Mouse (Mus musculus) neutrophil, adult 5-6 weeks (primary cell): ENCODE measurements around the gene Kank4. TPM values are rescaled to one million over a fixed set of nuclear protein-coding genes. Genes with fewer than 3 reads are reported as not detected.
"Not testable (repeated sequence)": the region's sequence is repeated elsewhere in the genome, so short reads cannot be mapped to it uniquely, and the experiment has no call there.

Experiments
- ATAC-seq: fragments of 151-379, 151-347 bp; 2 replicates; pipeline ENCODE4 v1.8.0; 2017; ENCODE audit warnings: mild to moderate bottlenecking, moderate TSS enrichment; ENCODE audit not compliant: insufficient number of reproducible peaks, poor library complexity, low FRiP score, severe bottlenecking; ENCODE audit errors: extremely low read depth
- total RNA-seq: library from RNA; stranded (forward); fragments of 200-1000 nt; gene quantifications from 2 replicates; pipeline ENCODE4 v1.2.3, GENCODE M21; 2017

The Kank4 gene
- total RNA-seq, 1 experiment from 2014 or later, result not detected

DNA sequence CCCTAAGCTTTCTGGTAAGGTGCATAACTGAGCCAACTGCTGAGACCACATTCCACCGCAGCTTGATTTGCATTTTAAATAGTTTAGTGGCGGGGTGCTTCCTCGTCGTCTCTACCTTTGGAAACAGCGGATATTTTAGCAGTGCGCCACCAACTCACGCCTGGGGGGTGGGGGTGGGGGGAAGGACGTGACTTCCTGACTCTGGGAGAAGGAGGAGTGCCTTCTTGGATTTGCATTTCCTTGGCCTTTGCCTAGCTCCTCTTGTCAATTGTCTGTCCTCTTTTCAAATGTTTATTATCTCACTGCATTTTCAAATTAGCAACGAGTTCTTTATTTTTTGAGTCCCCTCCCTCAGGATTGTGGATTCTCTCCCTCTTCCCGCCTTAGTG, 89.4 kb downstream of the Kank4 start:
- no peak for ATAC-seq

DNA sequence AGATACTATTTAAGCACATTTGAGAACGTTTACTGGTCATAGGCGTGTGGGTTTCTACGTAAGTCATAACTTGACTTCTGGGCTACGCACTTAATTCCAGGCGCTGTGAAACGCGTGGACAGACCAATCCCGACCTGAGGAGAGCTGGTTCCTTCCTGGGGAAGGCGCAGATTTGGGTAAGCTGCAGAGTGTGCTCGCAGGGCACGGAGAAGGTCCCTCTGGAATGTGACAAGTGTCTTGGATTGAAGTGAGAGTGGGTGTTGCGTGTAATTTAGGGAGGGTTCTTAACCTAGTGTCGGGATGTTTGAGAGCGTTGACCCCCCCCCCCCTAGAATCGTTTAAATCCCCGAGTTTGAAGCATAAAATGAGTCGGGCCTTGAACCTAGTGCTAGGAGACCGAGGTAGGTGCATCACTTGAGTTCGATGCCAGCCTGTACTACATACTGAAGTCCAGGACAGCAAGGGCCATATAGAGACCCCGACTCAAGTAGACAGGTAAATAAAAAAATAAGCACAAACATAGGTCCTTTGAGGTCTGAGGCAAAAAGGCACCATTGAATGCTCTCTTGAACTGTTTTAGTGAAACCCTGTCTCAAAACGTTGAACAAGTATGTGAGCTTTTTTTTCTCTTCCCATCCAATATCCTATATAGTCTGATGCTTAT, 89.9 kb downstream of the Kank4 start:
- no peak for ATAC-seq

DNA sequence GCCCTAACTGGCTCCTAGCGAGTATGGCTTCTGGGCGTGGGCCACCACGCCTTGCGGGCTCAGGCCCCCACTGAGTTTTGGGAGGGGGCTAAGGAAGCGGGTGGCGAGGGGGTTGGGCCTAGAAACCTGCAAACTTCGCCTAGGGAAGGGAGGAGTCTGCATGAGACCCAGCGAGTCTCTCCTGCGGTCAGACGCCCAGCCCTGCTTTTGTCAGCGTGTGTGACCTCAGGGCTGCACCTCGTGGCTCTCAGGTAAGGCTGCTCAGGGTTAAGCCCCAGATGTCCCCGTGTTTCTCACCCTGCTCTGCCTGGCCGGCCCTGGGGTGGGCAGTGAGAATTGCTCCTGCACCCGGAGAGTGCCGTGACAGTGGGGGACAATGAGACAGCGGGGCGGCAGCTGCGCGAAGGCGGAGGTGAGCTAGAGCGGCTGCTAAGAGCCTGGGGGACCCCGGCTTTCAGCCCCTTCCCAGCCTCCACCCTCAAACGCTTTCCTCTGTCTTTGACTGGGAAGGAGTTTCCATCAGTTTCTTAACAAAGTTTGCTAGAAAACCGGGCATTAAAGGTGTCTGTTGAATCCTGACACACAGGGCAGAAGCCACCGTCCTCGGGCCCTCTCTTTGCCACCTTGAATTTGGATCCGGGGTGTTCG, 90.6 kb downstream of the Kank4 start, which contains the start of gene L1td1:
TSS of gene L1td1 (plus strand) at position 145 of the 648 bp plus-strand sequence.
- no peak for ATAC-seq

DNA sequence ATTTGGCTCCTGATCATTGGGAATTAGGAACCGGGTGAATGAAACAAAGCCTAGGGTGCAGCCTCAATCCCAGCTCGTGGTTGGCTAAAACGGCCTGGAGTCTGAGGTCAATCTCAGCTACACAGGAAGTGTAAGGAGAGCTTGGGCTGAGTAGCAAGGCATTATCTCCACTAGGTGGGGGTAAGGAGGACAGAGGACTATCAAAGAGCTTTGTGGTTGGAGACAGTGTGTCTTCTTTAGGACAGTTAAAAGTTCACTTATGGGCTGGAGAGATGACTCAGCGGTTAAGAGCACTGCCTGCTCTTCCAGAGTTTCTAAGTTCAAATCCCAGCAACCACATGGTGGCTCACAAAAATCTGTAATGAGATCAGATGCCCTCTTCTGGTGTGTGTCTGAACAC, 91.9 kb downstream of the Kank4 start:
- no peak for ATAC-seq

DNA sequence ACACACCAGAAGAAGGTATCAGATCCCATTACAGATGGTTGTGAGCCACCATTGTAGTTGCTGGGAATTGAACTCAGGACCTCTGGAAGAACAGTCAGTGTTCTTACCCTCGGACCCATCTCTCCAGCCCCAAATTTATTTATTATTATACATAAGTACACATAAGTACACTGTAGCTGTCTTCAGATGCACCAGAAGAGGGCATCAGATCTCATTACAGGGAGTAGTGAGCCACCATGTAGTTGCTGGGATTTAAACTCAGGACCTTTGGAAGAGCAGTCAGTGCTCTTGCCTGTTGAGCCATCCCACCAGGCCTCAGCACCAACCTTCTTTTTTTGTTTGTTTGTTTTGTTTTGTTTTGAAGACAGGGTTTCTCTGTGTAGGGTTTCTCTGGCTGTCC, 92.7 kb downstream of the Kank4 start:
- not testable (repeated sequence) for ATAC-seq

DNA sequence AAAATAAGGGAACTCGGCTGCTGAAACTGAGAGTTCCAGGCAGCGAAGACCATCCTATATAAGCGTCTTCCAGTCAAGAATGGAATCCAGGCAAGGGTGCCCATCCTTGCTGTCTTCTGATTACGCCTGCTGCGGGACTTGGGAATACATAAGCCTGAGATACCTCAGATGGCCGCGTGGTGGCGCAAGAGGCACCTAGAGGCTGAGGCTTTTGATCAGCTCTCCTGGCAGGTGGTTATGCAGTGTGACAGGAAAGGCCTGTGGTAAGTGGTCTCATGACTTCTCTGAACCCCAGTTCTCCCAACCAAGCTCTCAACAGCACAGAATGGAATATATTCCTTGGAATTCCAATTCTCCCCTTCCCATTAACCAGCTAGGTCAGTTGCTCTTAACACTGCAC, 94.9 kb downstream of the Kank4 start:
- 0 out of 2 replicates have a peak, but pooled peaks have one; percentile 9 for ATAC-seq

DNA sequence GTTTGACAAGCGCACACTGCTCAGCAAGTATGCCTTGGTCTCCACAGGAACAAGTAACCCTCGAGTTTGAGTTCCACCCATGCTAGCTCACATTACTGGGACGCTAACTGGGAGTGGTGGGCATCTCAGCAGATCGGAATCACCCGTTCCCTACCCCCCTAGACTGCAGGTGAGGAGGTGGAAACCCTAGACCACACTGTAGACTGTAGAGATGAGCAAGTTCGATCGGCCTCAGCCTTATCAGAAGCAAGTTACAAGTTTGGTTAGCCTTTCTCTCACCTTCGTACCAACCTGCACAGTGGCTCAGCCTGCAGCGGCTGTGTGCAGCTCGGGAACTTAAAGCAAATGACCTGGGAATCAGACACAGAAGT, 98.8 kb downstream of the Kank4 start:
- no peak for ATAC-seq

DNA sequence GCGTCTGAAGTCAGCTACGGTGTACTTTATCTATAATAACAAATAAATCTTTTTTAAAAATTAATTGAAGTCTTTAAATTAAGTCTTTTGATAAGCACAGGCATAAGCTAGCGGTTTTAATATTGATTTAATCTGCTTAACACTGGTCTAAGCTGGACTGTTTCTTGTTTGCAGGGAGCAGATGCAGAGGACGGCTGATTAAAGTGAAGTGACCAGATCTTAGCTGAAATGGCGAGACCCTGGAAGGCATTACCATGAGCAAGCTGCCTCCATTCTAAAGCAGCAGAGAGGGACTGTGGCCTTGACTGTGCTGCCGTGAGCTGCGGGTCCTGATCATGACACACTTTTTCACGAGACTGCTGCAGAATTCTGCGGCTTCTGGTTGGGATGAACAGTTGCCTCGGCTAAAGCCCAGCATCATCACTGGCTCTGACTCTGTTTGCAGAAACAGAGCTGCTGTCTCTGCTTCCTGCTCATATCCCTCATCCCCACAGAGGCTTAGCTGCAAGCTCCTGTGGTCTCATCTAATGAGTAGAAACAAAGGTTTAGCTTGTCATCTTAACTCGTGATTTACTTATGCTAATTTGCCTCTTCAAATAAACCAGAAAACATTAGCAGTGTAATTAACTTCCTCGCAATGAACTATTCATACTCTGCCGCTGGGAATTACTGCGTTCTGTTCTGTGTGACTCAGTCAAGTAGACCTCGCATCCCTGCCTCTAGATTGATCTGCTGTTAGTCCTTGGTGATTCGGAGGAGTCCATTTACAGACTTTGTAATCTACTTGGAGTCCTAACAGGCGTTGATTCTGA, 99.4 kb downstream of the Kank4 start:
- ATAC-seq, result no peak

DNA sequence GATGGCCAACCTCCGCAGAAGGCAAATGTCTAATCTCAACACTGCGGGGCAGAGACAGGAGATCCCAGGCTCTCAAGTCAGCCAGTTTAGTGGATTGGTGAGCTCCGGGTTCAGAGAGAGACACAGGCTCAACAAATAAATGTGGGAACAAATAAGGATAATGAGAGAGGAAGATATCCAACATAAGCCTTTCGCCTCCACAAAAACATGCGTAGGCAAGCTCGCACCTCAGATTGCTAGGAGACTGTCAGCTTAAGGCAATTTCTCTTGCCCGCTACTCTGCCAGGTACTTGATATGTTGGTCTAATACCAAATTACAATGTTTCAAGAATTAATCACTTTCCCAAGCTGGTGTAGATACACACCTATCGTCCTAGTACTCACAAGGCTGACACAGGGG, 106.4 kb downstream of the Kank4 start:
- no peak for ATAC-seq

Other genes with a start within 250 kb of the Kank4 start
- 0.25 TPM in 1 of 2 replicates, not detected in the other for gene L1td1, start 90.8 kb downstream of the Kank4 start, total RNA-seq
- not detected in 2 replicates for gene I0C0044D17Rik, start 6.3 kb upstream of the Kank4 start, total RNA-seq
- gene Usp1, start 106.3 kb upstream of the Kank4 start, total RNA-seq, result 53.0 and 54.8 TPM in 2 replicates
- not detected in 2 replicates for gene Angptl3, start 213.4 kb upstream of the Kank4 start, total RNA-seq